Mouse (Mus musculus) megakaryocyte-erythroid progenitor cell, adult 5-6 weeks (primary cell): ENCODE data around the gene Shf. TPM values are rescaled to one million over a fixed set of nuclear protein-coding genes. Genes with fewer than 3 reads are reported as not detected.
A peak's percentile ranks its signal among the peaks of the same experiment; 100 is the strongest.
"Not testable (repeated sequence)": the region's sequence is repeated elsewhere in the genome, so short reads cannot be mapped to it uniquely, and the experiment has no call there.

Experiments used
- ATAC-seq: replicated peaks from 2 replicates; pipeline ENCODE4 v1.8.0; 2016; ENCODE audit warnings: mild to moderate bottlenecking, inconsistent platforms; ENCODE audit not compliant: severe bottlenecking, poor library complexity, low FRiP score, low TSS enrichment
- total RNA-seq, 2 experiments: library from RNA; stranded (forward) in 1 of 2; stranded (reverse) in 1 of 2; fragments of 200-1000, 215-1000 nt in 1 of 2; fragments of >200 nt in 1 of 2; fragmentation: Nextera tagmentation in 1 of 2; gene quantifications; 2 replicates each; pipeline ENCODE4 v1.2.3; 2014 to 2017

Gene Shf
- total RNA-seq, 2 experiments from 2014 or later = 8.7 to 13.8 TPM

GRCm38 (mm10) chr2:122351931-122352329 is 17.0 kb downstream of the Shf start:
- ATAC-seq = no peak

- no peak for ATAC-seq
Measured at GRCm38 (mm10) chr2:122351156-122351930, 17.6 kb downstream of the Shf start.

GRCm38 (mm10) chr2:122349136-122349785 is 19.7 kb downstream of the Shf start:
- peak; percentile 16 for ATAC-seq

GRCm38 (mm10) chr2:122348531-122349131 is 20.3 kb downstream of the Shf start:
- ATAC-seq = peak; percentile 75

- no peak for ATAC-seq
Measured at GRCm38 (mm10) chr2:122347257-122347656, 21.7 kb downstream of the Shf start.

GRCm38 (mm10) chr2:122346164-122346563 is 22.8 kb downstream of the Shf start:
- not testable (repeated sequence) for ATAC-seq

- ATAC-seq = no peak
Measured at GRCm38 (mm10) chr2:122345106-122345893, 23.7 kb downstream of the Shf start.

- ATAC-seq = no peak
Measured at GRCm38 (mm10) chr2:122337291-122337690, 31.7 kb downstream of the Shf start.

GRCm38 (mm10) chr2:122334170-122334569 is 34.8 kb downstream of the Shf start:
- peak; percentile 78 for ATAC-seq

- ATAC-seq = no peak
Measured at GRCm38 (mm10) chr2:122332222-122332621, 36.7 kb downstream of the Shf start.

- ATAC-seq = not testable (repeated sequence)
Measured at GRCm38 (mm10) chr2:122330317-122330716, 38.6 kb downstream of the Shf start.

- ATAC-seq = no peak
Measured at GRCm38 (mm10) chr2:122327986-122328385, 41.0 kb downstream of the Shf start.

GRCm38 (mm10) chr2:122325361-122325760 is 43.6 kb downstream of the Shf start:
- ATAC-seq = no peak

- ATAC-seq = no peak
Measured at GRCm38 (mm10) chr2:122324586-122324985, 44.4 kb downstream of the Shf start.

GRCm38 (mm10) chr2:122323960-122324359 is 45.0 kb downstream of the Shf start:
- ATAC-seq = no peak

GRCm38 (mm10) chr2:122317384-122317783 is 51.6 kb downstream of the Shf start:
- ATAC-seq = no peak

- ATAC-seq = no peak
Measured at GRCm38 (mm10) chr2:122315372-122315771, 53.6 kb downstream of the Shf start, which contains the start of gene Duox1. Duox1 (plus strand) TSS chr2:122315672.

GRCm38 (mm10) chr2:122313536-122313935 is 55.4 kb downstream of the Shf start, which contains the start of gene Duoxa1:
Duoxa1 (minus strand) TSS chr2:122313730.
- ATAC-seq = no peak

- peak; percentile 64 for ATAC-seq
Measured at GRCm38 (mm10) chr2:122312722-122313417, 56.1 kb downstream of the Shf start.
